Mouse (Mus musculus) embryonic fibroblast, embryonic 13.5 days (primary cell): ENCODE measurements around the gene Tmcc1. TPM values are rescaled to one million over a fixed set of nuclear protein-coding genes. Genes with fewer than 3 reads are reported as not detected.

Experiments used
- H3K27ac ChIP-seq: 2 replicates; pipeline ENCODE4 v1.5.1; 2012; ENCODE audit warnings: low read length, control low read depth, inconsistent platforms; ENCODE audit not compliant: insufficient read depth
- H3K4me1 ChIP-seq: 2 replicates; pipeline ENCODE4 v1.6.1; 2011; ENCODE audit warnings: low read length; ENCODE audit not compliant: control insufficient read depth, insufficient read depth
- H3K4me3 ChIP-seq: 2 replicates; pipeline ENCODE4 v1.5.1; 2011; ENCODE audit warnings: mild to moderate bottlenecking, control low read depth, low read length; ENCODE audit not compliant: insufficient read depth
- CTCF ChIP-seq: IDR thresholded peaks from 2 replicates; pipeline ENCODE4 v1.5.1; 2011; ENCODE audit warnings: mild to moderate bottlenecking, control low read depth, low read length, moderate library complexity, borderline replicate concordance; ENCODE audit not compliant: insufficient read depth
- POLR2A ChIP-seq: IDR thresholded peaks from 2 replicates; pipeline ENCODE4 v1.6.1; 2011; ENCODE audit warnings: low read depth, mild to moderate bottlenecking, control low read depth, low read length, moderate library complexity
- polyA plus RNA-seq: library from polyadenylated mRNA; stranded (reverse); fragments of >200 nt; gene quantifications from 2 replicates; pipeline ENCODE4 v1.2.4, GENCODE M21; 2011; ENCODE audit warnings: low read depth; ENCODE audit not compliant: missing spikeins, insufficient read length

The Tmcc1 gene
- polyA plus RNA-seq, 1 experiment, result 22.7 TPM

DNA sequence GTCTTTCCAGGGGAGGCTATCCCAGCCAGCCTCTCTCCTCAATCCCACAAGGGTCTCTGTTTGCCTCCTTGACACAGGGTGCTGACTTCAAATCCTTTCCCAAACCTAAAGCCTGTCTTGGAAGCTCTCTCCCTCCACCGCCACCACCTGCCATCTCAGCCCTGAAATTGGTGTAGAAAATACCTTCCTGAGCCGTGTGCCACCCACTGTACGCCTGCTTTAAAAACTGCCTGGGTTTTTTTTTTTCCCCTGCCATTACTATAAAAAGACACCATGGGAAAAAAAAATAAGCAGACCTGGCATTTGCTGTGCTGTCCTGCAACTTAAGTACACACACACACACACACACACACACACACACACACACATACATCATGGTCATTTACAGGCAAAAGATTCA is 203.2 kb downstream of the Tmcc1 start:
- TF ChIP-seq CTCF, result no peak
- no peak for TF ChIP-seq POLR2A
- no peaks in the 10 kb centered on the region; the same call in 1 of the 2 replicates for H3K4me1 ChIP-seq
- H3K27ac ChIP-seq, result no peak overlapping the region
- no peak overlapping the region for H3K4me3 ChIP-seq

- Histone ChIP-seq H3K27ac (no peak overlapping the region), H3K4me1 (no peaks in the 10 kb centered on the region; the same call in 1 of the 2 replicates), H3K4me3 (no peak overlapping the region)
- no peak for TF ChIP-seq CTCF
Measured at GRCm38 (mm10) chr6:115989607-115990006, 203.7 kb downstream of the Tmcc1 start.

DNA sequence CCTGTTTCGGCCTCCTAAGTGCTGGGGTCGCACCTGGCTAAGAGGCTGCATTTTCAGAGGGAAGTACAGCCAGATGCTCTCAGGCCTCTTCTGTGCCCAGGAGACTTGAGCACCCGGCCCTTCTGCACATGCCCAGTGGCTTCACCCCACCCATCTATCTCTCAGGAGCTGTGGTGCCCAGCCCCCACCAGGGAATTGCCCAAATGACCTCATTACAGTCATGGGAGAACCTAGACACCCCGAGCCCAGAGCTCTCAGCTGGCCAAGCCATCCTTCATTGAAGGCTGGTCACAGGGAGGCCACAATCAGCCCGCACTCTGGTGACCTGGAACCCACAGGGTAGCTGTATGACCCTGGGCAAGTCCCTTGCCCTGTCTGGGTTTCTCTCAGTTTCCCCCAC is 204.3 kb downstream of the Tmcc1 start:
- Histone ChIP-seq H3K27ac (no peak overlapping the region), H3K4me3 (no peak overlapping the region), H3K4me1 (no peaks in the 10 kb centered on the region; the same call in 1 of the 2 replicates)
- TF ChIP-seq CTCF, result no peak
- no peak for TF ChIP-seq POLR2A

- no peaks in the 10 kb centered on the region; the same call in 1 of the 2 replicates for H3K4me1 ChIP-seq
- H3K4me3 ChIP-seq, result no peak overlapping the region
- H3K27ac ChIP-seq, result no peak overlapping the region
- TF ChIP-seq CTCF (no peak), POLR2A (no peak)
Measured at GRCm38 (mm10) chr6:115987096-115987747, 206.1 kb downstream of the Tmcc1 start.

DNA sequence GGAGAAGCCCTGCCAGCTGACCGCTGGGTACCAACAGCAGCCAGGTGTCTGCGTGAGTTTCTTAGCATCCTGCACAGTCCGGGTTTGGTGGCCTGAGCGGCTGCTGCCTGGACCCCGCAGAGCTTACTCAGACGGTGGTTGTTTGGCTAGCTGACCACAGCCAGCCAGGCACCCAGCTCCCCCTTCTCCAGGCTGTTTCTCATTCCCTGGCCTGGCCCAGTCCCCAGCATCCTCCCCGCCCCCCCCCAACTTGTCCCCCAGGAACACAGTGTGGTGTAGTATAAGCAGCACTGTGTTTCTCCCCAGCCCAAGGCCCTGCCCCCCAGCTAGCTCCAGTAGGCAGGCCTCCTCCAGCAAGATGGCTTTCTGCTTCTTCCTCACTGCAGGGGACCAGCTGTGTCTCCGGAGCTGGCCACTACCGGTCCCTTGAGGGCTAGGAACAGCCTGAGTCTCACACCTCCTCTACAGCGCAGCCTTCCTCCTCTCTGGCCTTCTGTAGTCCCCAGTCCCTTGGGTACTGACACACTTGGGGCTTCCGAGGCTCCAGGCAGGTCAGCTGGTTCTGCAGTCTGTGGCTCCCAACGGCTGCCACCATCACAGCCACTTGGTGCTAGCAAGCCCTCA is 206.7 kb downstream of the Tmcc1 start:
- Histone ChIP-seq H3K4me3 (no peak overlapping the region), H3K4me1 (no peaks in the 10 kb centered on the region; the same call in 1 of the 2 replicates), H3K27ac (no peak overlapping the region)
- TF ChIP-seq CTCF (no peak), POLR2A (no peak)

- H3K4me1 ChIP-seq, result no peaks in the 10 kb centered on the region
- TF ChIP-seq CTCF (no peak), POLR2A (no peak)
- H3K27ac ChIP-seq, result no peak overlapping the region
- H3K4me3 ChIP-seq, result no peak overlapping the region
Measured at GRCm38 (mm10) chr6:115985622-115986021, 207.7 kb downstream of the Tmcc1 start.

DNA sequence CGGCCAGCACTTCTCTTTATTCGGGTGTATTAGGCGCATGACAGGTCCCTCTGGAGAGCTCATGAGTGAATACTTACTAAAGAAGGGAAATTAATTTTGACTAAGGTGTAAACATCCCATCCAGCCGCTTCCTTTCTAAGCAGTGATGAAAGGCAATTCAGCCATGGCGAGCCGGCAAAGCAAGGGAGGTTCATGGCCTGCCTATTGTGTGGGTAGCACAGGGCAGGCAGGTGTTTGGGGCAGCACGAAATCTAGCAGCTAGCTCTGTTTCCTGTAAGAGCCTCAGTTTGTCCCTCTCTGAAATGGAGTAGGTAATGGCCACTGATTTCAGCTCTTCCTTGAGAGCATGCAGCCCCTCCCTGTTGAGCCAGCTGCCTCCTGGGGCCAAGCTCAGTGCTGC is 208.7 kb downstream of the Tmcc1 start:
- Histone ChIP-seq H3K4me1 (no peaks in the 10 kb centered on the region), H3K27ac (no peak overlapping the region)

GRCm38 (mm10) chr6:115983306-115984038 is 209.8 kb downstream of the Tmcc1 start:
- TF ChIP-seq CTCF (no peak), POLR2A (no peak)
- Histone ChIP-seq H3K4me3 (no peak overlapping the region), H3K27ac (no peak overlapping the region), H3K4me1 (no peaks in the 10 kb centered on the region)

More for the DNA sequence above, 208.7 kb downstream of the Tmcc1 start:
- H3K4me3 ChIP-seq, result no peak overlapping the region
- TF ChIP-seq POLR2A (no peak), CTCF (no peak)

GRCm38 (mm10) chr6:115982889-115983288 is 210.4 kb downstream of the Tmcc1 start:
- H3K27ac ChIP-seq, result no peak overlapping the region
- TF ChIP-seq POLR2A, result no peak
- no peak for TF ChIP-seq CTCF
- H3K4me3 ChIP-seq, result no peak overlapping the region
- no peaks in the 10 kb centered on the region for H3K4me1 ChIP-seq

DNA sequence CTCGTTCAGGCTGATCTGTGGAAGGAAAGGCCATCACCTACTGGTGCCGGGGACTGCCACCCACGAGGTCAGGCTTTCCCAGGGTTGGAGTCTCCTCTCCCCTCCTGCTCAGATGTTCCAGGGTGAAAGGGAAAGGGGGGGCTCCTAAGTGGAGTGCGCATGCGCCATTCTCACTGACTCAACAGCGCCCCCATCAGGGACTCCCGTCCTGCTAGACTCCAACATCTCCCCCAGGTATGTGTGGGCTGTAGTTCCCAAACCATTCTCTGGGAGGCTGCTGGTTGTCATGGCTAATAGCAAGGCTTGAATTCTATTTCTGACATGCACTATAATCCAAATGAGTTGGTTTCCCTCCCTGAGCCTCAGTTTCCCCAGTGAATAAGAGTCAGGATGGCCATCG is 214.7 kb downstream of the Tmcc1 start:
- Histone ChIP-seq H3K27ac (no peak overlapping the region), H3K4me3 (no peak overlapping the region), H3K4me1 (no peaks in the 10 kb centered on the region)
- TF ChIP-seq CTCF, result no peak
- no peak for TF ChIP-seq POLR2A
